Mouse (Mus musculus): ENCODE results near the gene Slc16a7.

The Slc16a7 gene

GRCm38 (mm10) chr10:125213805-125214204, 175.5 kb downstream of the Slc16a7 start:
- in situ Hi-C loops (cut with MboI; ENCODE audit: unreplicated experiment in 2 of 2): no loop called here

DNA sequence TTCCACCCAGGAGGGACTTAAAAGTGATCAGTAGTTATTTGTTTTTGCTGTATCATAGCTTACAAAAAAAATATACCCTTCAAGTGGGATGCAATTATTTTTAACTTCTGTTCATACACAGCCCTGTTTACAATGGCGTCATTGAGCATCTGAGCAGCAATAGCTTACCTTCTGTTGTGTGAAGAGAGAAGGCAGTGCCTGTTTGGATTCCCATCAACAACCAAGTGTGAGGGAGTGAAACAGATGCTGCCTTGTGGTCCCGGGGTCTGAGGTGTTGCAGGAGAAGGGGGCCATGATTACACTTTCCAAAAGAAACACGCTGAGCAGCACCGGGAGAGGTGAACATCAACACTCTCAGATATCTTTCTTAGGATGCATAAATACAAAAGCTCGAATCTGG, 201.7 kb downstream of the Slc16a7 start:
- in situ Hi-C loops (cut with MboI; ENCODE audit: unreplicated experiment in 2 of 2): no loop called here

DNA sequence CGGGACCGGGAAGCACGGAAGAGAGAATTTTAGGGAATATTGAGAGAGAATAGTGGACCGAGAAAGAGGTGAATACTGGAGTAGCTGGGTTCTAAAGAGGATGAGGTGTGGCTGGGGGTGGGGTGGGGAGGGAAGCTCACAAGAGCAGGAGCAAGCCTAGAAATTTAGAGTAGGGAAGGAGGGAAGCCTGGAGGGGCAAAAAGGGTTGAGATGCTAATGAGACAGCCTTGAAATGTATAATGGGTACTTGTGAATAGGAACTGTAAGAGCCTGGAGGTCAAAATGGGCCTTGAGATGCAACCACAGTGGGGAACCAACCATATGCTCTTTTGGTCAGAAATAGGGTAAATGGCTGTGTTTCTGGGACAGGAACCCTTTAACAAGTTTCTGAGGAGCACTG, 203.9 kb downstream of the Slc16a7 start:
- in situ Hi-C loops (cut with MboI; ENCODE audit: unreplicated experiment in 2 of 2): no loop called here

DNA sequence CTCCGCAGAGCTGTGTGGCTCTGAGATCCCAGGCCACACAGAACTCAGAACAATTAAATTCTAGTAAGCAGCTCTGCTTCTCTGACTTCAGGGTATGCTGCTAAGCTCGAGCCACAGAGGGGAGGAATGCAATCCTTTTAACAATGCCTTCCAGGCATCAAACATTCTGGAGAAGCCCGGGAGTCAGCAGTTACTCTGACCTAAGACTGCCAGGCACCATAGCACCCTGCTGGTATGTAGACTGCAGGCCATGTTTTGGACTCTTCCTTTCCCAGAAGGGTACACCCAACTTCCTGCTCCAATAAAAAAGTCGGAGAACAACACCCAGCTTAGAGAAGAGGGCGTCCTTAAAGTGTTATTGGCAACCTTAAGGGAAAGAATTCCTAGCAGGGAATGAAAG, 205.1 kb downstream of the Slc16a7 start:
- in situ Hi-C loops (cut with MboI; ENCODE audit: unreplicated experiment in 2 of 2): no loop called here

DNA sequence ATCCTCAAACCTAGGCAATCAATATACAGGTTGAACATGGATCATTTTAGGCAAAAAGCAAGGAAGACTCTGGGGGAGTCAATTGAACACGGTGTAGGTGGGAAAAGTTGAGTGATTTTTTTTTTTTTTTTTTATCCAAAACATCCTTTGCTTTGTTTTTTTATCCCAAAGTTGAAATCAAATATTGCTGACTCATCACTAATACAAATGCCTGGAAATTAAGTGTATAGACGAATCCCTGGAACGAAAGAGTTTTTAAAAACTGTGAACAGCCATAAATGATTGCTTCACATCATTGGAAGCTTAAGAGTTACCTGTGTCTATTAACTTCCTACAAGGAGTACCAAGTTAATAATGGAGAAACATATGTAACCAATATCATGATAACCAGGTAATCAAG, 206.7 kb downstream of the Slc16a7 start:
- in situ Hi-C loops (cut with MboI; ENCODE audit: unreplicated experiment in 2 of 2): no loop called here

DNA sequence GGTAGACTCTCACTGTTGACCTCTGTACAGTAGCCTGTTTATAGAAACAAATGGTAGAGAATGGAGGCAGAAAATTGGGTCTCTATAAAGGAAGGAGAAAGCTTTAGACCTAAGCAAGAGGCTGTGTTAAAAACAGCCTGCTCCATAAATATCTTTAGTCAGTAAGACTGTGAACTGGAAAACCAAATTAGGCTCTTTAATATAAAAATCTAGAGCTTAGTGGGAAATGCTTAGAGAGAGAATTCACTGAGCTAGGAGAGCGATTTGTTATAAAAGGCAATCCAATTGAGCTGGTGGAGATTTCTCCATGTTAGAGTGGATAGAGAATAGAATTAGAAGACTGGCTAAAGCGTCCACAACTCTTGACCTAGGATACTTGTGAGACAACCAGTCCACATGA, 211.5 kb downstream of the Slc16a7 start:
- in situ Hi-C loops (cut with MboI; ENCODE audit: unreplicated experiment in 2 of 2): no loop called here

GRCm38 (mm10) chr10:125175013-125175650, 214.1 kb downstream of the Slc16a7 start:
- in situ Hi-C loops (cut with MboI; ENCODE audit: unreplicated experiment in 2 of 2): no loop called here

DNA sequence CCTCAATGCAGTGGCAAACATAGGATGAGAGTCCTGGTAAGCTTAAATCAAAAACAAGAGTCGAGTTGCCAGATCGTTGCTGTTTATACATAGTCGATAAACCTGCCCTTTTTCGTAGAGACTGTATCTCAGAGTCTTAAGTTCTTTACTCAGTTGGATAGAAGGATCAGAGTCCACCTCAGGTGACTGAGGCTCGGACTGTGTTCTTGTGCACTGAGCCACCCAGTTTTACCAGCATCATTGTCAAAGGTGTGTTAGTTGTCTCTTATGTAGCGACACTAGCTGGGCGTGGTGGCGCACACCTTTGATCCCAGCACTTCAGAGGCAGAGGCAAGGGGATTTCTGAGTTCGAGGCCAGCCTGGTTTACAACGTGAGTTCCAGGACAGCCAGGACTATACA, 217.6 kb downstream of the Slc16a7 start:
- in situ Hi-C loops (cut with MboI; ENCODE audit: unreplicated experiment in 2 of 2): no loop called here

DNA sequence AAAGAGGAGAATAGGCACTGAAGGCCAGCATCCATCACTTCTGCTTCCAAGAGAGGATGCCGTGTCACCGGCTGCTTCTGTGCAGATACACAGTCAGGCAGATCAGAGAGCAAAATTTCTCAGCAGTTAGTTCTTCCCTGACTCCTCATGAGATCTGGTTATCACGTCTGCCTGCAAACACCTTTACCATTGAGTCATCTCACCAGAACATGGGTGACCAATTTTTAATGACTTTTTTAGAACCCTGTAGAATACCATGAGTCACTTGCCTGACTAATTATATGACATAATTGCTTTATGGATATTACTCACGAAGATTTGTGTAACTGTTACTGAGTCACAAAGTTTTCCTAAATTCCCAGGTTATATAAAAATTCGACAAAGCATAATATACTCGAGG, 218.1 kb downstream of the Slc16a7 start:
- in situ Hi-C loops (cut with MboI; ENCODE audit: unreplicated experiment in 2 of 2): no loop called here
